Mouse (Mus musculus): Measurements from ENCODE around the gene Slco1b2. TPM values are rescaled to one million over a fixed set of nuclear protein-coding genes. Genes with fewer than 3 reads are reported as not detected.
A peak's percentile ranks its signal among the peaks of the same experiment; 100 is the strongest.

The Slco1b2 gene
- polyA plus RNA-seq, 1 experiment from 2014 or later, result not detected

DNA sequence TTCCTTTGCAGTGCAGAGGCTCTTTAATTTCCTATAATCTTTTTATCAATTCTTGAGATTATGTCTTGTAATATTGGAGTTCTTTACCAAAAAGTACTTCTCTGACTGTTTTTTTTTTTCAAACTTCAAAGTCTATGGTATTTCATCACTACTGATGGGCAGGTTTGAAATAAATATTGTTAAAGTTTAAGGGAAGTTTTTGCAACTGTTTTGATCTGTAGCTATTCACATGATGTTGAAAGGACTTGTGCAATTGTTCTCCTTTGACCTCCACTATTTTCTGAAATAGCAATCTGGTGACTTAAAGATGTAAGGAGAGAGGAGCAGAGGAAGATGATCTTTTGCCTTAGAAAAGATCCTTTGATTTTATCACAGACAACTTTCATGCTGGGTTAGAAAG is 15.3 kb upstream of the Slco1b2 start:
- ATAC-seq (ENCODE audit: insufficient number of reproducible peaks, low FRiP score, low TSS enrichment, low read depth) (no peak), DNase-seq (ENCODE audit: low spot score) (no peak)
- Histone ChIP-seq H3K4me2 (ENCODE audit: low read depth, severe bottlenecking) (no peak overlapping the region), H3K4me3 (ENCODE audit: low read depth, low read length) (no peak overlapping the region), H3K27me3 (ENCODE audit: control insufficient read depth, insufficient read depth, low read length) (no peaks in the 10 kb centered on the region), H3K9ac (ENCODE audit: low read length) (no peak overlapping the region), H3K27ac (replicated peaks; ENCODE audit: low read depth, low read length) (no peak overlapping the region), H3K9me3 (ENCODE audit: control insufficient read depth, low read length) (no peaks in the 10 kb centered on the region), H3K4me1 (ENCODE audit: control insufficient read depth, insufficient read depth, low read length) (no peaks in the 10 kb centered on the region), H3K36me3 (ENCODE audit: control insufficient read depth, insufficient read depth, low read length) (no peaks in the 10 kb centered on the region)

DNA sequence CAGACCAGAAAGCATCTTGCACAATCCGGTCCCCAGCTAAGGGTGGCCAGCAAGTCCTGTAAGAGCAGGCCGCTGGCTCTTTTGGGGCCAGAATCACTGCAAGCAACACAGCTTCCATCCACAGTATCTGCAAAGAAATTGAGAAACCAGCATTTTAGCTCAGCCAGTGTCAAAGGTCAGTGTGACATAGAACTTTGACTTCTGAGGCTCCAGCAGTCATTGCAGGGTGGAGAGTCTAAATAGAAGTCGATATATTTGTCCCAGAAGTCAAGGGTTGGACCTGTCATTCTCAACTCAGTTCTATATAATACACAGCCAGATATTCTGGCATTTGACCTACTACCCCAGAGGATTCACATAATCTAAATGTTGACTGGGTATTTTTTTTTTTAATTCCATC is 14.0 kb upstream of the Slco1b2 start:
- 92% methylated on average over 3 of the region's 3 CpGs for WGBS
- Histone ChIP-seq H3K27ac (replicated peaks; ENCODE audit: low read depth, low read length) (no peak overlapping the region), H3K4me1 (ENCODE audit: control insufficient read depth, insufficient read depth, low read length) (no peaks in the 10 kb centered on the region)

DNA sequence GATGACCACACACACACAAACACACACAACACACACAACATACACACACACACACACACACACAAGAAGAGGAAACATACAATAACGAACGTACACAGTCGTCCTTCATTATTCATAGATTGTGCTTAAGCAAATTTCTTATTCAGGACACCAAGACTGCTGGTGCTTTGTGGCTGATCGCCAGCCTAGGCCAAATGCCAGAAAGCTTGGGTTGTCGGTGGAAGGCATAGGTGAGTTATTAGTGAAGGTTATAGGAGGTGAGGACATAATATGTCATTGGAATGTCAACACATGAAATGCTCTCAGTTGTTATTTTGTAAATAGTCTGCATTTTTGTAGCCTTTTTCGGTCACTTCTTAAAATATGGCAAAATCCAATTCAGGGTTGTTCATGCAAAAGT is 3.6 kb downstream of the Slco1b2 start:
- no peaks in the 10 kb centered on the region for H3K4me1 ChIP-seq (ENCODE audit: control insufficient read depth, insufficient read depth, low read length)
- no peak overlapping the region for H3K4me2 ChIP-seq (ENCODE audit: low read depth, severe bottlenecking)
- 90% methylated on average over 6 of the region's 6 CpGs for WGBS
- no peak overlapping the region for H3K4me3 ChIP-seq (ENCODE audit: low read depth, low read length)
- no peaks in the 10 kb centered on the region for H3K36me3 ChIP-seq (ENCODE audit: control insufficient read depth, insufficient read depth, low read length)
- no peaks in the 10 kb centered on the region for H3K9me3 ChIP-seq (ENCODE audit: control insufficient read depth, low read length)
- ATAC-seq (ENCODE audit: insufficient number of reproducible peaks, low FRiP score, low TSS enrichment, low read depth) (no peak), DNase-seq (ENCODE audit: low spot score) (no peak)
- no peaks in the 10 kb centered on the region for H3K27me3 ChIP-seq (ENCODE audit: control insufficient read depth, insufficient read depth, low read length)
- no peak overlapping the region for H3K9ac ChIP-seq (ENCODE audit: low read length)
- no peak overlapping the region for H3K27ac ChIP-seq (replicated peaks; ENCODE audit: low read depth, low read length)

More for the DNA sequence above, 14.0 kb upstream of the Slco1b2 start:
- no peak for DNase-seq (ENCODE audit: low spot score)
- H3K9ac ChIP-seq (ENCODE audit: low read length), result no peak overlapping the region
- ATAC-seq (ENCODE audit: insufficient number of reproducible peaks, low FRiP score, low TSS enrichment, low read depth), result no peak
- H3K27me3 ChIP-seq (ENCODE audit: control insufficient read depth, insufficient read depth, low read length), result no peaks in the 10 kb centered on the region
- no peaks in the 10 kb centered on the region for H3K9me3 ChIP-seq (ENCODE audit: control insufficient read depth, low read length)
- no peak overlapping the region for H3K4me2 ChIP-seq (ENCODE audit: low read depth, severe bottlenecking)
- H3K36me3 ChIP-seq (ENCODE audit: control insufficient read depth, insufficient read depth, low read length), result no peaks in the 10 kb centered on the region
- H3K4me3 ChIP-seq (ENCODE audit: low read depth, low read length), result no peak overlapping the region

DNA sequence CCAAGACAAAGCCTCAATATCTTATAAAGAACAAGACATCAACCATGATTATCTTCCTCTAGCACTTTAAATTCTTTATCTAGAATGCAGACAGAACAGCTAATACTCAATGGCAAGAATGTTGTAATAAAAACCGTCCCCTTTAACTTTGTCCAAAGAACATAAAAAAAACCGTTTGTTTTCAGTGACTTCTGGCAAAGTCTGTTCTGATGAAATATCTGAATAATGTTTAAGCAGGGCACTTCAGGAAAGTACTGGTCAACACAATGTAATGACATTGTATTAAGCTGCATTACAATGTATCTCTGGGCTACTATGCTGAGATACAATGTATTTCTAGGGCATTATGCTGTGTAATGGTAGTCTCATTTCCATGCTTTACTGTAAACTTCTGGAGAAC is 5.9 kb downstream of the Slco1b2 start:
- H3K36me3 ChIP-seq (ENCODE audit: control insufficient read depth, insufficient read depth, low read length), result no peaks in the 10 kb centered on the region
- ATAC-seq (ENCODE audit: insufficient number of reproducible peaks, low FRiP score, low TSS enrichment, low read depth), result no peak
- no peak overlapping the region for H3K9ac ChIP-seq (ENCODE audit: low read length)
- no peaks in the 10 kb centered on the region for H3K27me3 ChIP-seq (ENCODE audit: control insufficient read depth, insufficient read depth, low read length)
- no peaks in the 10 kb centered on the region for H3K4me1 ChIP-seq (ENCODE audit: control insufficient read depth, insufficient read depth, low read length)
- H3K4me2 ChIP-seq (ENCODE audit: low read depth, severe bottlenecking), result no peak overlapping the region
- no peak overlapping the region for H3K27ac ChIP-seq (replicated peaks; ENCODE audit: low read depth, low read length)
- WGBS, result 76% methylated on average over 2 of the region's 2 CpGs
- no peak for DNase-seq (ENCODE audit: low spot score)
- no peaks in the 10 kb centered on the region for H3K9me3 ChIP-seq (ENCODE audit: control insufficient read depth, low read length)
- no peak overlapping the region for H3K4me3 ChIP-seq (ENCODE audit: low read depth, low read length)

DNA sequence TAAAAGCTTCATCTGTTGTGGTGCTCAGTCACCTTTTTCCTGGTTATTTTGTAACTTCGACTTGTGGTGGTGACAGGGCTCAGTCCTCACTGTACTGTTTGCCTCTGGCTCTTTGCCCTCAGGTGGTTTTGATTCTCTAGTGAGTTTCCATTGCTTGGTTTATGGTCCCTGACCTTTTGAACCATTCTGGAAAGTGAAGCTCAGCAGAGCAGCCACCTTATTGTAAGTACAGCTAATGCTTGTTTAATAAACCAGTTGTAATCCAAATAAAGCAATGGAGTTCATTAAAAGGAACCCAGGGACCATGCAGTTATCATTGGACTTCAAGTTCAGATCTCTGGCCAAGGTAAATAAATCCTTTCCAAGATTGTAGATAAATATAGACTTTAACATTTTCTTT is 11.3 kb downstream of the Slco1b2 start:
- H3K36me3 ChIP-seq (ENCODE audit: control insufficient read depth, insufficient read depth, low read length), result no peaks in the 10 kb centered on the region
- DNase-seq (ENCODE audit: low spot score), result no peak
- ATAC-seq (ENCODE audit: insufficient number of reproducible peaks, low FRiP score, low TSS enrichment, low read depth), result peak; percentile 63; the same call in 1 of the 2 replicates
- no peak overlapping the region for H3K27ac ChIP-seq (replicated peaks; ENCODE audit: low read depth, low read length)
- H3K4me3 ChIP-seq (ENCODE audit: low read depth, low read length), result no peak overlapping the region
- H3K4me1 ChIP-seq (ENCODE audit: control insufficient read depth, insufficient read depth, low read length), result no peaks in the 10 kb centered on the region
- WGBS, result 23% methylated on average over 1 of the region's 1 CpGs
- no peak overlapping the region for H3K9ac ChIP-seq (ENCODE audit: low read length)
- H3K9me3 ChIP-seq (ENCODE audit: control insufficient read depth, low read length), result no peaks in the 10 kb centered on the region
- H3K27me3 ChIP-seq (ENCODE audit: control insufficient read depth, insufficient read depth, low read length), result no peaks in the 10 kb centered on the region
- no peak overlapping the region for H3K4me2 ChIP-seq (ENCODE audit: low read depth, severe bottlenecking)

DNA sequence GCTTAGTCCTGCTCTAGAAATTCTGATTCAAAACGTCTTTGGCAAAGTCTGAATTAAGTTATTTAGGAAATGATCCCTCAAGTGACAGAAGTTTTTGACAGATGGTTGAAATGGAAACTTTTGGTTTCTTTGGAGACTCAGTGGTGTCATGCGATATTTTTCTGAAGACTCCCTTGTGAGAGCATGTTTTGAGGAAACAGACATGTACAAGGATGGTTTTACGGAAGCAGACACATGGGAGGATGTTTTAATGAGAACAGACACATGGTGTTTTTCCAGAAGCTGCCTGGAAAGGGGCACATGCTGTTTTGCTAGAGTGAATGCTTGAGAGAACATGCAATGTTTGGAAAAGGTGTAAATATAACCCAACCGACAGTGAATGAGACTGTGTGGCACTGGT is 57.7 kb downstream of the Slco1b2 start:
- Histone ChIP-seq H3K4me1 (ENCODE audit: control insufficient read depth, insufficient read depth, low read length) (no peaks in the 10 kb centered on the region), H3K27ac (replicated peaks; ENCODE audit: low read depth, low read length) (no peak overlapping the region), H3K4me3 (ENCODE audit: low read depth, low read length) (no peak overlapping the region), H3K4me2 (ENCODE audit: low read depth, severe bottlenecking) (no peak overlapping the region), H3K9me3 (ENCODE audit: control insufficient read depth, low read length) (no peaks in the 10 kb centered on the region), H3K9ac (ENCODE audit: low read length) (no peak overlapping the region), H3K27me3 (ENCODE audit: control insufficient read depth, insufficient read depth, low read length) (no peaks in the 10 kb centered on the region), H3K36me3 (ENCODE audit: control insufficient read depth, insufficient read depth, low read length) (no peaks in the 10 kb centered on the region)
- ATAC-seq (ENCODE audit: insufficient number of reproducible peaks, low FRiP score, low TSS enrichment, low read depth), result no peak
- DNase-seq (ENCODE audit: low spot score), result no peak
- 83% methylated on average over 4 of the region's 4 CpGs for WGBS

DNA sequence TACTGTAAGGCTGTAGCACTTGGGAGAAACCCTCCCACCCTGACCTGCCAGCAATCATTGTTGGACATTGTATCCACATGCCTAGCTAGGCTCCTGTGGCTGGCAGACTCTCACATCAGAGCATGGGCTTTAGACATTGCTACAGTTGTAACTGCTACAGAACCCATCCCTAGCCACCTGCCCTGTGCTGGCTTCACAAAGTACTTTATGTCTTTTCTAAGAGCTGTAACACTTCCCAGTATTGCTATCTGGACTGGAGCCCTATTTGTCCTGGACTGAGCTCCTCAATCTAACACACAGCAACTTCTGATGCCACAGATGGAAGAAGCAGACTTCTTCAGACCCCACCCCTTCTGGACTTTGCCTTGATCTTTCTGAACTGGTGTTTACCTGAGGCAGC is 61.9 kb downstream of the Slco1b2 start:
- Histone ChIP-seq H3K36me3 (ENCODE audit: control insufficient read depth, insufficient read depth, low read length) (no peaks in the 10 kb centered on the region), H3K4me3 (ENCODE audit: low read depth, low read length) (no peak overlapping the region), H3K4me2 (ENCODE audit: low read depth, severe bottlenecking) (no peak overlapping the region), H3K9ac (ENCODE audit: low read length) (no peak overlapping the region), H3K4me1 (ENCODE audit: control insufficient read depth, insufficient read depth, low read length) (no peaks in the 10 kb centered on the region), H3K27me3 (ENCODE audit: control insufficient read depth, insufficient read depth, low read length) (no peaks in the 10 kb centered on the region), H3K9me3 (ENCODE audit: control insufficient read depth, low read length) (no peaks in the 10 kb centered on the region), H3K27ac (replicated peaks; ENCODE audit: low read depth, low read length) (no peak overlapping the region)
- DNase-seq (ENCODE audit: low spot score) (no peak), ATAC-seq (ENCODE audit: insufficient number of reproducible peaks, low FRiP score, low TSS enrichment, low read depth) (no peak)

Other genes with a start within 250 kb of the Slco1b2 start
- 0.07 and 0.13 TPM in 2 replicates for gene Slco1c1, start 105.2 kb upstream of the Slco1b2 start, polyA plus RNA-seq (2014; fragmentation: Nextera tagmentation; extraction: Ambion mirVana)
- gene Gm5724, start 144.3 kb downstream of the Slco1b2 start, polyA plus RNA-seq (2014; fragmentation: Nextera tagmentation; extraction: Ambion mirVana), result not detected in 2 replicates
- not detected in 2 replicates for gene Slco1a4, start 226.7 kb downstream of the Slco1b2 start, polyA plus RNA-seq (2014; fragmentation: Nextera tagmentation; extraction: Ambion mirVana)

Measured in limb, embryonic 11.5 days (tissue).